Mouse (Mus musculus) stomach, postnatal 0 days (tissue): ENCODE measurements at regions not wholly inside any gene's neighbourhood (a gene's known extent, or its start where the extent isn't known, plus 50 kb on each side); places are given as distances from the start of the nearest gene placed in this dataset.

Experiments
- CTCF ChIP-seq: IDR thresholded peaks from 2 replicates; pipeline ENCODE4 v1.5.1; 2016; ENCODE audit warnings: antibody characterized with exemption, low read depth, mild to moderate bottlenecking, moderate library complexity
- EP300 ChIP-seq: optimal IDR thresholded peaks from 2 replicates; pipeline ENCODE3; 2016; ENCODE audit warnings: antibody characterized with exemption

DNA sequence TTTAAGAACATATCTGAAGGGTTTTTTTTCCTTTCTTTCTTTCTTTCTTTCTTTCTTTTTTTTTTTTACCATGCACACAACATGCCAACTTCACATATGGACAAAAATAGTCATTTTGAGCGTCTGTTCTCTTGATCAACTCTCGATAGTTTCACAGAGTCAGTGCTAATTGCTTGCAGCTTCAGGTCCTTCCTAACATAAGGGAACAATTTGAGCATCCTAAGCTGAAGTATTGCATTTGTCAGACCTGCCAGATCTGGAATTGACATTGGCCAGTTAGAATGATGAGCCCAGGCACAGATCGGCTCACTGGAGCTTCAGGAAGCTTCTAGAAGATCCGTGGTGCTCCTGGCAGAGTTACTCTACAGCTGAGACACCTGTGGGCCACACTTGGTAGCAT, 128.7 kb upstream of the Arhgap5 start:
- TF ChIP-seq CTCF: no peak
- TF ChIP-seq EP300: no peak
